In genomic region chr11:58955143-58955867, GRCm38 (mm10) we compare ENCODE assay signal across 8 mouse cellular contexts. TPM values are rescaled to one million over a fixed set of nuclear protein-coding genes. Genes with fewer than 3 reads are reported as not detected.
DNase-seq lines count a peak whose midpoint lies in the region; ATAC-seq and TF ChIP-seq lines count a peak whose summit lies in the region.

No protein-coding gene starts in this region.

- peak overlapping the region; percentile 66 for H3K4me2 ChIP-seq in embryonic facial prominence, embryonic 12.5 days (replicated peaks)
- H3K4me2 ChIP-seq in intestine, embryonic 15.5 days (replicated peaks), result peak overlapping the region; percentile 88
- H3K4me2 ChIP-seq in midbrain, embryonic 12.5 days (replicated peaks), result peak overlapping the region; percentile 94

- peaks cover 24% of the 10 kb centered on the region for H3K36me3 ChIP-seq in C2C12 (ENCODE audit: control insufficient read depth, insufficient read depth)
- H3K36me3 ChIP-seq in embryonic facial prominence, embryonic 12.5 days, result peaks cover 8% of the 10 kb centered on the region; the same call in 1 of the 2 replicates
- H3K36me3 ChIP-seq in intestine, embryonic 15.5 days, result no peaks in the 10 kb centered on the region
- H3K36me3 ChIP-seq in midbrain, embryonic 12.5 days, result 0 out of 2 replicates have a peak, but pooled peaks cover 10% of the 10 kb centered on the region

- WGBS in embryonic facial prominence, embryonic 12.5 days, result under 1% methylated on average over 20 of the region's 20 CpGs
- WGBS in intestine, embryonic 15.5 days, result under 1% methylated on average over 20 of the region's 20 CpGs
- under 1% methylated on average over 20 of the region's 20 CpGs for WGBS in midbrain, embryonic 12.5 days

- no peak for DNase-seq in gastrocnemius, adult 2 months
- no peak for DNase-seq in gastrocnemius, postnatal 14 days
- no peak for DNase-seq in urinary bladder, postnatal 10 days (ENCODE audit: low spot score)
- no peak for DNase-seq in gastrocnemius, postnatal 25 days

- peak overlapping the region; percentile 97 for H3K4me3 ChIP-seq in gastrocnemius, adult 2 months
- H3K4me3 ChIP-seq in C2C12 (ENCODE audit: insufficient read depth, poor library complexity, severe bottlenecking), result peak overlapping the region; percentile 57
- peak overlapping the region; percentile 89 for H3K4me3 ChIP-seq in embryonic facial prominence, embryonic 12.5 days
- peak overlapping the region; percentile 82 for H3K4me3 ChIP-seq in intestine, embryonic 15.5 days (replicated peaks)
- H3K4me3 ChIP-seq in midbrain, embryonic 12.5 days, result peak overlapping the region; percentile 58

- peak overlapping the region; percentile 90 for H3K9ac ChIP-seq in embryonic facial prominence, embryonic 12.5 days
- H3K9ac ChIP-seq in intestine, embryonic 15.5 days, result peak overlapping the region; percentile 95
- H3K9ac ChIP-seq in midbrain, embryonic 12.5 days (replicated peaks), result peak overlapping the region; percentile 89

- H3K9me3 ChIP-seq in embryonic facial prominence, embryonic 12.5 days, result no peaks in the 10 kb centered on the region
- no peaks in the 10 kb centered on the region for H3K9me3 ChIP-seq in intestine, embryonic 15.5 days
- no peaks in the 10 kb centered on the region for H3K9me3 ChIP-seq in midbrain, embryonic 12.5 days

- peak overlapping the region; percentile 87 for H3ac ChIP-seq in C2C12 (ENCODE audit: control insufficient read depth, insufficient read length, low read depth)

- H3K27ac ChIP-seq in gastrocnemius, adult 2 months, result peak overlapping the region; percentile 99
- peak overlapping the region; percentile 98 for H3K27ac ChIP-seq in embryonic facial prominence, embryonic 12.5 days
- peak overlapping the region; percentile 100 for H3K27ac ChIP-seq in intestine, embryonic 15.5 days
- peak overlapping the region; percentile 99 for H3K27ac ChIP-seq in midbrain, embryonic 12.5 days (replicated peaks)

- ATAC-seq in embryonic facial prominence, embryonic 12.5 days (ENCODE audit: insufficient number of reproducible peaks, insufficient read depth, low FRiP score, low TSS enrichment), result peak; percentile 23; the same call in 1 of the 2 replicates
- ATAC-seq in intestine, embryonic 15.5 days, result peak; percentile 24
- 0 out of 2 replicates have a peak, but pooled peaks have one; percentile 2 for ATAC-seq in midbrain, embryonic 12.5 days (ENCODE audit: low FRiP score, low read depth)

- peaks cover 31% of the 10 kb centered on the region for H3K4me1 ChIP-seq in embryonic facial prominence, embryonic 12.5 days
- peaks cover 25% of the 10 kb centered on the region for H3K4me1 ChIP-seq in intestine, embryonic 15.5 days (replicated peaks)
- peaks cover 49% of the 10 kb centered on the region for H3K4me1 ChIP-seq in midbrain, embryonic 12.5 days

- intact Hi-C loops in gastrocnemius, adult 2 months (cut with DNase I), result loop anchor here (1.0 kb wide), 1 partner anchor 27 kb away; no protein-coding TSS in a partner anchor
- intact Hi-C loops in gastrocnemius, postnatal 14 days (cut with DNase I; ENCODE audit: low total_unique reads), result no loop called here

- peaks cover 4% of the 10 kb centered on the region for H3K27me3 ChIP-seq in C2C12 (ENCODE audit: control insufficient read depth, insufficient read depth, insufficient read length)
- peaks cover 5% of the 10 kb centered on the region; the same call in 1 of the 2 replicates for H3K27me3 ChIP-seq in embryonic facial prominence, embryonic 12.5 days
- no peaks in the 10 kb centered on the region for H3K27me3 ChIP-seq in intestine, embryonic 15.5 days (replicated peaks)
- H3K27me3 ChIP-seq in midbrain, embryonic 12.5 days, result peaks cover 10% of the 10 kb centered on the region

- peak; percentile 30; the same call in 1 of the 2 replicates for TF ChIP-seq CTCF in gastrocnemius, adult 2 months (IDR thresholded peaks at IDR 0.05)
- no peak for TF ChIP-seq CTCF in C2C12 (IDR thresholded peaks at IDR 0.05; ENCODE audit: control insufficient read depth, insufficient read depth, insufficient read length)

- peaks cover 17% of the 10 kb centered on the region for H3K79me3 ChIP-seq in C2C12 (ENCODE audit: low read depth)

- H3K79me2 ChIP-seq in C2C12 (ENCODE audit: control insufficient read depth, insufficient read depth), result peaks cover 29% of the 10 kb centered on the region

TF ChIP-seq in C2C12, 6 proteins besides CTCF, POLR2A, EP300 and RAD21:
- TF ChIP-seq MYOG (IDR thresholded peaks at IDR 0.05; ENCODE audit: control insufficient read depth, extremely low read depth, insufficient read length) (no peak), MAX (IDR thresholded peaks at IDR 0.05) (no peak), FOSL1 (IDR thresholded peaks at IDR 0.05; ENCODE audit: insufficient read depth, low read length, poor library complexity, severe bottlenecking) (no peak), MYOD1 (IDR thresholded peaks at IDR 0.05; ENCODE audit: control insufficient read depth, insufficient read length, low read depth) (no peak), USF1 (IDR thresholded peaks at IDR 0.05; ENCODE audit: low read depth) (no peak), CEBPB (IDR thresholded peaks at IDR 0.05; ENCODE audit: low read depth) (no peak)

RNA-seq across cellular contexts. Expression of gene Hist3h2a, which starts 0.8 kb away (rescaled TPM):
- total RNA-seq in gastrocnemius, adult 2 months (2021), result 10 to 100 TPM; 10.5 to 11.3 TPM
- 10 to 100 TPM; 15.1 to 16.8 TPM for total RNA-seq in gastrocnemius, postnatal 14 days (2021)
- polyA plus RNA-seq in C2C12 (2012; fragmentation: generic; extraction: Trizol), result 11.4 TPM
- 36.3 and 40.0 TPM in 2 replicates for polyA plus RNA-seq in embryonic facial prominence, embryonic 12.5 days (2016; fragmentation: Nextera tagmentation; extraction: Ambion mirVana)
- 27.2 and 28.3 TPM in 2 replicates for polyA plus RNA-seq in intestine, embryonic 15.5 days (2015; fragmentation: Nextera tagmentation; extraction: Ambion mirVana)
- polyA plus RNA-seq in midbrain, embryonic 12.5 days (2016; fragmentation: Nextera tagmentation; extraction: Ambion mirVana), result 87.2 and 87.5 TPM in 2 replicates
- total RNA-seq in gastrocnemius, postnatal 25 days (2021), result 10 to 100 TPM; 10.1 to 11.1 TPM

RNA-seq across cellular contexts. Expression of gene Trim17, which starts 0.8 kb away (rescaled TPM):
- under 1 TPM; 0.08 to 0.33 TPM for total RNA-seq in gastrocnemius, adult 2 months (2021)
- total RNA-seq in gastrocnemius, postnatal 14 days (2021), result under 1 TPM in 1 of 2 experiments, not detected in 1; 0.29 TPM
- 0.22 TPM for polyA plus RNA-seq in C2C12 (2012; fragmentation: generic; extraction: Trizol)
- polyA plus RNA-seq in embryonic facial prominence, embryonic 12.5 days (2016; fragmentation: Nextera tagmentation; extraction: Ambion mirVana), result 0.51 and 0.55 TPM in 2 replicates
- 0.16 and 0.35 TPM in 2 replicates for polyA plus RNA-seq in intestine, embryonic 15.5 days (2015; fragmentation: Nextera tagmentation; extraction: Ambion mirVana)
- polyA plus RNA-seq in midbrain, embryonic 12.5 days (2016; fragmentation: Nextera tagmentation; extraction: Ambion mirVana), result 0.64 and 0.86 TPM in 2 replicates
- under 1 TPM; 0.13 to 0.18 TPM for total RNA-seq in gastrocnemius, postnatal 25 days (2021)

RNA-seq across cellular contexts. Expression of gene Hist3h2ba, which starts 6.6 kb away (rescaled TPM):
- not detected for total RNA-seq in gastrocnemius, adult 2 months (2021)
- total RNA-seq in gastrocnemius, postnatal 14 days (2021), result 1 to 10 TPM; 2.1 to 3.7 TPM
- polyA plus RNA-seq in C2C12 (2012; fragmentation: generic; extraction: Trizol), result 1.6 TPM
- polyA plus RNA-seq in embryonic facial prominence, embryonic 12.5 days (2016; fragmentation: Nextera tagmentation; extraction: Ambion mirVana), result 52.7 and 70.4 TPM in 2 replicates
- polyA plus RNA-seq in intestine, embryonic 15.5 days (2015; fragmentation: Nextera tagmentation; extraction: Ambion mirVana), result 39.9 and 40.0 TPM in 2 replicates
- polyA plus RNA-seq in midbrain, embryonic 12.5 days (2016; fragmentation: Nextera tagmentation; extraction: Ambion mirVana), result 177 and 223 TPM in 2 replicates
- 1 to 10 TPM; 1.1 to 1.2 TPM for total RNA-seq in gastrocnemius, postnatal 25 days (2021)

RNA-seq across cellular contexts. Expression of gene Rnf187, which starts 16.6 kb away (rescaled TPM):
- total RNA-seq in gastrocnemius, adult 2 months (2021), result 100 to 1,000 TPM in 1 of 2 experiments, 10 to 100 TPM in 1; 95.2 to 101 TPM
- total RNA-seq in gastrocnemius, postnatal 14 days (2021), result 100 to 1,000 TPM; 126 to 139 TPM
- 245 TPM for polyA plus RNA-seq in C2C12 (2012; fragmentation: generic; extraction: Trizol)
- polyA plus RNA-seq in embryonic facial prominence, embryonic 12.5 days (2016; fragmentation: Nextera tagmentation; extraction: Ambion mirVana), result 366 and 374 TPM in 2 replicates
- 201 and 207 TPM in 2 replicates for polyA plus RNA-seq in intestine, embryonic 15.5 days (2015; fragmentation: Nextera tagmentation; extraction: Ambion mirVana)
- 437 and 465 TPM in 2 replicates for polyA plus RNA-seq in midbrain, embryonic 12.5 days (2016; fragmentation: Nextera tagmentation; extraction: Ambion mirVana)
- 100 to 1,000 TPM in 1 of 2 experiments, 10 to 100 TPM in 1; 99.3 to 105 TPM for total RNA-seq in gastrocnemius, postnatal 25 days (2021)

RNA-seq across cellular contexts. Expression of gene Trim11, which starts 22.6 kb away (rescaled TPM):
- total RNA-seq in gastrocnemius, adult 2 months (2021), result 1 to 10 TPM; 7.2 to 7.9 TPM
- 1 to 10 TPM; 9.3 to 9.6 TPM for total RNA-seq in gastrocnemius, postnatal 14 days (2021)
- polyA plus RNA-seq in C2C12 (2012; fragmentation: generic; extraction: Trizol), result 15.1 TPM
- 22.7 and 23.3 TPM in 2 replicates for polyA plus RNA-seq in embryonic facial prominence, embryonic 12.5 days (2016; fragmentation: Nextera tagmentation; extraction: Ambion mirVana)
- 16.0 and 17.0 TPM in 2 replicates for polyA plus RNA-seq in intestine, embryonic 15.5 days (2015; fragmentation: Nextera tagmentation; extraction: Ambion mirVana)
- 19.9 and 20.5 TPM in 2 replicates for polyA plus RNA-seq in midbrain, embryonic 12.5 days (2016; fragmentation: Nextera tagmentation; extraction: Ambion mirVana)
- 1 to 10 TPM; 6.7 to 8.1 TPM for total RNA-seq in gastrocnemius, postnatal 25 days (2021)

Comparison
In these comparisons a context has a peak if more than half of its experiments do, and no peak if none do; other contexts are left out.
1. RNA of gene Hist3h2ba, which starts 6.6 kb away (polyA plus RNA-seq): 177 to 223 TPM in midbrain, embryonic 12.5 days, 52.7 to 70.4 TPM in embryonic facial prominence, embryonic 12.5 days and 39.9 to 40.0 TPM in intestine, embryonic 15.5 days; 1.6 TPM in C2C12 (single experiment); every median in the first group is over 10 times any median in the second.
2. Peak in every context shown above with its lines, with median percentiles within 50 percentile points of each other: H3K27ac ChIP-seq, H3K4me3 ChIP-seq, ATAC-seq, H3K4me2 ChIP-seq and H3K9ac ChIP-seq.